Comparison of ENCODE assay signal across 9 mouse cellular contexts in genomic region chr4:139576251-139576880, GRCm38 (mm10). TPM values are rescaled to one million over a fixed set of nuclear protein-coding genes. Genes with fewer than 3 reads are reported as not detected.
DNase-seq lines count a peak whose midpoint lies in the region; ATAC-seq and TF ChIP-seq lines count a peak whose summit lies in the region.
"Had no signal": no experiment of that assay in that cellular context is flagged by ENCODE, and none has a peak within 500 bp of the region (broad histone marks: within the 10 kb centered on the region; RNA-seq: fewer than 3 reads in every experiment).

No protein-coding gene starts in this region.

- H3K9ac ChIP-seq in embryonic facial prominence, embryonic 13.5 days = peak overlapping the region; percentile 92
- H3K9ac ChIP-seq in intestine, embryonic 16.5 days (ENCODE audit: low read depth, low read length) = peak overlapping the region; percentile 88
- H3K9ac ChIP-seq in neural tube, embryonic 15.5 days (replicated peaks) = peak overlapping the region; percentile 98

- no peak for TF ChIP-seq CTCF in layer of hippocampus, adult 2 months (conservative IDR thresholded peaks at IDR 0.05)

- intact Hi-C loops in left cerebral cortex, postnatal 36 days (cut with DNase I) = loop anchor here (5.0 kb wide), 1 partner anchor 36 kb away; no protein-coding TSS in a partner anchor

- H3K9me3 ChIP-seq in embryonic facial prominence, embryonic 13.5 days = no peaks in the 10 kb centered on the region
- no peaks in the 10 kb centered on the region for H3K9me3 ChIP-seq in intestine, embryonic 16.5 days (ENCODE audit: control insufficient read depth, low read length)
- H3K9me3 ChIP-seq in neural tube, embryonic 15.5 days (replicated peaks) = no peaks in the 10 kb centered on the region

- 0 out of 2 replicates have a peak overlapping the region, but pooled peaks have one; percentile 94 for H3K27ac ChIP-seq in layer of hippocampus, adult 2 months
- H3K27ac ChIP-seq in embryonic facial prominence, embryonic 13.5 days = no peak overlapping the region
- H3K27ac ChIP-seq in intestine, embryonic 16.5 days (ENCODE audit: low read length) = no peak overlapping the region
- peak overlapping the region; percentile 90; the same call in 1 of the 2 replicates for H3K27ac ChIP-seq in neural tube, embryonic 15.5 days (replicated peaks)

- peak overlapping the region; percentile 75 for H3K4me3 ChIP-seq in layer of hippocampus, adult 2 months
- peak overlapping the region; percentile 86 for H3K4me3 ChIP-seq in embryonic facial prominence, embryonic 13.5 days
- H3K4me3 ChIP-seq in intestine, embryonic 16.5 days (ENCODE audit: low read length) = peak overlapping the region; percentile 87
- H3K4me3 ChIP-seq in neural tube, embryonic 15.5 days (replicated peaks) = peak overlapping the region; percentile 71

- H3K27me3 ChIP-seq in embryonic facial prominence, embryonic 13.5 days = peaks cover 5% of the 10 kb centered on the region
- H3K27me3 ChIP-seq in intestine, embryonic 16.5 days (replicated peaks; ENCODE audit: control insufficient read depth, insufficient read depth, low read length) = no peaks in the 10 kb centered on the region
- H3K27me3 ChIP-seq in neural tube, embryonic 15.5 days (replicated peaks) = no peaks in the 10 kb centered on the region

- peak overlapping the region; percentile 96 for H3K4me2 ChIP-seq in embryonic facial prominence, embryonic 13.5 days
- H3K4me2 ChIP-seq in intestine, embryonic 16.5 days (ENCODE audit: low read depth, low read length) = peak overlapping the region; percentile 95
- H3K4me2 ChIP-seq in neural tube, embryonic 15.5 days = peak overlapping the region; percentile 65

- no peaks in the 10 kb centered on the region for H3K36me3 ChIP-seq in embryonic facial prominence, embryonic 13.5 days
- H3K36me3 ChIP-seq in intestine, embryonic 16.5 days (ENCODE audit: control insufficient read depth, insufficient read depth, low read length) = no peaks in the 10 kb centered on the region
- H3K36me3 ChIP-seq in neural tube, embryonic 15.5 days = no peaks in the 10 kb centered on the region

- WGBS in embryonic facial prominence, embryonic 13.5 days = 36% methylated on average over 14 of the region's 14 CpGs
- 47% methylated on average over 14 of the region's 14 CpGs for WGBS in intestine, embryonic 16.5 days
- 26% methylated on average over 14 of the region's 14 CpGs for WGBS in neural tube, embryonic 15.5 days

- no peak for ATAC-seq in embryonic facial prominence, embryonic 13.5 days (ENCODE audit: insufficient number of reproducible peaks, insufficient read depth, low FRiP score, low TSS enrichment, low read depth)
- no peak for ATAC-seq in intestine, embryonic 16.5 days
- no peak for ATAC-seq in neural tube, embryonic 15.5 days (ENCODE audit: low FRiP score)

- DNase-seq in layer of hippocampus, adult 2 months (ENCODE audit: low spot score in 2 of 2) = no peak
- no peak for DNase-seq in layer of hippocampus, adult 11-12 months (ENCODE audit: low spot score)
- DNase-seq in left cerebral cortex, postnatal 36 days (ENCODE audit: low spot score in 2 of 2) = no peak
- no peak for DNase-seq in right cerebral cortex, adult 2 months (ENCODE audit: low spot score in 2 of 2)
- no peak for DNase-seq in frontal cortex, postnatal 10 days (ENCODE audit: low spot score in 2 of 2)

- H3K4me1 ChIP-seq in embryonic facial prominence, embryonic 13.5 days = peaks cover 58% of the 10 kb centered on the region
- H3K4me1 ChIP-seq in intestine, embryonic 16.5 days (ENCODE audit: control insufficient read depth, insufficient read depth, low read length) = peaks cover 40% of the 10 kb centered on the region
- peaks cover 65% of the 10 kb centered on the region for H3K4me1 ChIP-seq in neural tube, embryonic 15.5 days

RNA-seq across cellular contexts. Expression of gene Gm21969, which starts 26.6 kb away (rescaled TPM):
- not detected for total RNA-seq in layer of hippocampus, adult 2 months (2021)
- not detected in 2 replicates for polyA plus RNA-seq in embryonic facial prominence, embryonic 13.5 days (2015; fragmentation: Nextera tagmentation; extraction: Ambion mirVana)
- polyA plus RNA-seq in intestine, embryonic 16.5 days (2015; fragmentation: Nextera tagmentation; extraction: Ambion mirVana) = not detected in 2 replicates
- polyA plus RNA-seq in neural tube, embryonic 15.5 days (2015; fragmentation: Nextera tagmentation; extraction: Ambion mirVana) = not detected in 2 replicates
- total RNA-seq in left cerebral cortex, postnatal 36 days (2021) = not detected
- polyA plus RNA-seq: large intestine, adult 2 months had no signal

RNA-seq across cellular contexts. Expression of gene Iffo2, which starts 46.0 kb away (rescaled TPM):
- 10 to 100 TPM; 15.7 to 17.5 TPM for total RNA-seq in layer of hippocampus, adult 2 months (2021)
- 4.0 and 4.3 TPM in 2 replicates for polyA plus RNA-seq in embryonic facial prominence, embryonic 13.5 days (2015; fragmentation: Nextera tagmentation; extraction: Ambion mirVana)
- 1.9 and 2.0 TPM in 2 replicates for polyA plus RNA-seq in intestine, embryonic 16.5 days (2015; fragmentation: Nextera tagmentation; extraction: Ambion mirVana)
- 4.5 and 5.2 TPM in 2 replicates for polyA plus RNA-seq in neural tube, embryonic 15.5 days (2015; fragmentation: Nextera tagmentation; extraction: Ambion mirVana)
- 10 to 100 TPM; 15.7 to 18.8 TPM for total RNA-seq in left cerebral cortex, postnatal 36 days (2021)

RNA-seq across cellular contexts. Expression of gene Aldh4a1, which starts 46.3 kb away (rescaled TPM):
- total RNA-seq in layer of hippocampus, adult 2 months (2021) = 10 to 100 TPM; 20.1 to 20.2 TPM
- polyA plus RNA-seq in embryonic facial prominence, embryonic 13.5 days (2015; fragmentation: Nextera tagmentation; extraction: Ambion mirVana) = 29.5 and 29.6 TPM in 2 replicates
- polyA plus RNA-seq in intestine, embryonic 16.5 days (2015; fragmentation: Nextera tagmentation; extraction: Ambion mirVana) = 13.7 and 17.2 TPM in 2 replicates
- polyA plus RNA-seq in neural tube, embryonic 15.5 days (2015; fragmentation: Nextera tagmentation; extraction: Ambion mirVana) = 29.5 and 34.9 TPM in 2 replicates
- 10 to 100 TPM; 17.2 to 19.5 TPM for total RNA-seq in left cerebral cortex, postnatal 36 days (2021)

Comparison
In these comparisons a context has a peak if more than half of its experiments do, and no peak if none do; other contexts are left out.
1. H3K27ac ChIP-seq: peak in layer of hippocampus, adult 2 months (single experiment) and neural tube, embryonic 15.5 days (single experiment); none in embryonic facial prominence, embryonic 13.5 days (single experiment) and intestine, embryonic 16.5 days (single experiment).
2. Peak in every context shown above with its lines, with median percentiles within 50 percentile points of each other: H3K4me3 ChIP-seq, H3K4me2 ChIP-seq and H3K9ac ChIP-seq.